Mouse (Mus musculus) spleen, adult 2 months (tissue): Measurements from ENCODE around the gene Eogt. TPM values are rescaled to one million over a fixed set of nuclear protein-coding genes. Genes with fewer than 3 reads are reported as not detected.

Experiments used
- DNase-seq, 2 experiments: peaks; one replicate each; pipeline versions ENCODE4 v3.0.0 to v3.0.0-alpha.2; 2012 to 2021; ENCODE audit warnings: low spot score in 2 of 2, low read depth in 1 of 2
- H3K27ac ChIP-seq: fragments of 200-500 bp; 2 replicates; pipeline ENCODE4 v1.5.1; 2012; ENCODE audit warnings: low read length, inconsistent platforms; ENCODE audit not compliant: insufficient read depth
- H3K27me3 ChIP-seq: fragments of 200-500 bp; 2 replicates; pipeline ENCODE4 v1.6.1; 2012; ENCODE audit warnings: mild to moderate bottlenecking, moderate library complexity, low read length, inconsistent platforms; ENCODE audit not compliant: control insufficient read depth, insufficient read depth
- H3K36me3 ChIP-seq: fragments of 200-500 bp; 2 replicates; pipeline ENCODE4 v1.6.1; 2012; ENCODE audit warnings: mild to moderate bottlenecking, low read length, inconsistent platforms; ENCODE audit not compliant: control insufficient read depth, insufficient read depth
- H3K4me1 ChIP-seq: fragments of 200-500 bp; 2 replicates; pipeline ENCODE4 v1.6.1; 2011; ENCODE audit warnings: inconsistent platforms; ENCODE audit not compliant: control insufficient read depth, insufficient read depth, insufficient read length
- H3K4me3 ChIP-seq: fragments of 200-500 bp; 2 replicates; pipeline ENCODE4 v1.5.1; 2011; ENCODE audit warnings: mild to moderate bottlenecking, inconsistent platforms; ENCODE audit not compliant: insufficient read depth, insufficient read length; ENCODE audit errors: extremely low read depth
- CTCF ChIP-seq: fragments of 200-500 bp; IDR thresholded peaks from 2 replicates; pipeline ENCODE4 v1.5.1; 2011; ENCODE audit warnings: mild to moderate bottlenecking, inconsistent platforms; ENCODE audit not compliant: insufficient read depth, insufficient read length, insufficient replicate concordance; ENCODE audit errors: extremely low read depth
- POLR2A ChIP-seq: fragments of 200-500 bp; IDR thresholded peaks from 2 replicates; pipeline ENCODE4 v1.6.1; 2011; ENCODE audit warnings: low read depth, low read length, inconsistent platforms
- WGBS: fragments of 180-500 bp; shearing (Covaris S2); methylation state at CpG from one replicate; pipeline ENCODE4 v1.1.7; 2018; 5-methylcytosine and 5-hydroxymethylcytosine counted together
- polyA plus RNA-seq: library from polyadenylated mRNA; depleted of rRNA; stranded (reverse); fragments of >200 nt; gene quantifications from 2 replicates; pipeline ENCODE4 v1.2.3, GENCODE M21; 2012; rRNA removed

Gene Eogt
- polyA plus RNA-seq, 1 experiment: 6.2 TPM

DNA sequence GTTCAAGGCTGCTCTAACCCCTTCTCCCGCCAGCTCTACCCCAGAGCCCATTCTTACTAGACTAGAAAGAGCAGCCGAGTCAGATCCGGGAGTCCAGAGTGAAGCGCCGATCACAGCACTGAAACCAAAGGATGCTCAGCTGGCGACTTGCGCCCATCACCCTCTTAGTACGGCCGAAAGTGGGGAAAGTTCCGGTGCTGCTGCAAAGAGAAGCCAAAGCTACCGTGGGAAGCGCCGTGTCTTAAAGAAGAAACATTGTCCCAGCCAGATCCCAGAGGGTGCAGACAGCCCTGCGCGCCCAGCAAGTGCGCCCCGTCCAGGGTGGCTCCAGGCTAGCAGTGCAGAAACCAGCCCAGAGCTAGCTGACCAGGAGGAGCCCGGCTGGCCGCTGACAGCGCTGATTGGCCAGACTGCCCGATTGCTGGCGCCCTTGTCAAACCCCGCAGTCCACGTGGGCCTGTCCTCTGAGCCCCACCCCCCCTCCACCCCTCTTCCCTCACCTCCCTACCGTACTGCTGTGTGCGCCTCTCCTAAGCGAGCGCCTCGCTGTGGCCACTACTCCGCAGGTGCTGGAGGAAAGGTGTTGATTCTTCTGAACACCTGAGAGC is 88.8 kb downstream of the Eogt start, which contains the start of gene Fam19a4:
Fam19a4 (minus strand) TSS at position 340 of the 608 bp plus-strand sequence.
- TF ChIP-seq POLR2A (no peak), CTCF (no peak)
- no peak within 1 kb of the TSS for H3K4me3 ChIP-seq
- 6% methylated on average over 30 of the region's 30 CpGs for WGBS
- no peak for DNase-seq
- H3K4me1 ChIP-seq: 0 out of 2 replicates have a peak, but pooled peaks cover 3% of the 10 kb centered on the region
- no peak within 1 kb of the TSS for H3K27ac ChIP-seq
- H3K27me3 ChIP-seq: peaks cover 3% of the 10 kb centered on the region; the same call in 1 of the 2 replicates
- no peaks in the 10 kb centered on the region for H3K36me3 ChIP-seq

Other genes starting within 250 kb of the Eogt start
- gene Fam19a4, start 88.8 kb downstream of the Eogt start, polyA plus RNA-seq: not detected in 2 replicates
- 2.4 and 2.5 TPM in 2 replicates for gene Tmf1, start 29.9 kb upstream of the Eogt start, polyA plus RNA-seq
- gene Uba3, start 56.5 kb upstream of the Eogt start, polyA plus RNA-seq: 4.0 and 4.1 TPM in 2 replicates
- 52.9 and 53.4 TPM in 2 replicates for gene Arl6ip5, start 61.5 kb upstream of the Eogt start, polyA plus RNA-seq
- gene Lmod3, start 103.6 kb upstream of the Eogt start, polyA plus RNA-seq: not detected in 2 replicates